Mouse (Mus musculus): ENCODE results near the gene Psg19.

GRCm38 (mm10) chr7:18829545-18829944, 31.2 kb upstream of the Psg19 start:
- TF ChIP-seq CTCF (IDR thresholded peaks at IDR 0.05): no peak
- TF ChIP-seq POLR2A (IDR thresholded peaks at IDR 0.05; ENCODE audit: insufficient read depth, low read depth, low read length): no peak
- TF ChIP-seq EP300 (IDR thresholded peaks at IDR 0.05; ENCODE audit: insufficient read depth, low read depth, low read length): no peak
